Mouse (Mus musculus): ENCODE measurements around the gene Gm13889.

GRCm38 (mm10) chr2:93928866-93929265, 28.1 kb downstream of the Gm13889 start:
- TF ChIP-seq EP300 (IDR thresholded peaks at IDR 0.05; ENCODE audit: low read depth) (no peak), CTCF (IDR thresholded peaks at IDR 0.05; ENCODE audit: low read depth) (no peak)

Measured in liver, embryonic 14.5 days (tissue).